Mouse (Mus musculus): ENCODE measurements around the gene Msln. TPM values are rescaled to one million over a fixed set of nuclear protein-coding genes. Genes with fewer than 3 reads are reported as not detected.

Msln gene
- polyA plus RNA-seq, 1 experiment from 2014 or later: not detected

DNA sequence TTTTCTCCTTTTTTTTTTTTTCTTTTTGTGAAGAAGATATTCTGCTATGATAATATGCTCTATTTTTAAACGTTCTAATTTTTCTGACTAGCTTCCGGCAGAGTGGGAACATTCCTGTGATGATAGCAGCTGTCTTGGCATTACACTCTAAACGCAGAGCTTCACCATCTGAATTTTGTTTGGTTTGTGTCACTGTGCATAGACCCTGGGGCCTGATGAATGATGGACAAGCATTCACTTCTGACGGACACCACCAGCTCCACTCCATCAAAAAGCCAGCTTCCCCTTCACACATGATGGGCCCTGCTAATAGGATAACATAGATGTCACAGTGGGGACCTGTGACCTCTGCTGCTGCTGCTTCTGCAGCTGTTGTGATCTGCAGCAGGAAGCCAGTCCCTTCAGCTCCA, 7.4 kb upstream of the Msln start:
- no peak for ATAC-seq (replicated peaks; ENCODE audit: insufficient number of reproducible peaks, low FRiP score, low TSS enrichment, low read depth)
- WGBS: 50% methylated on average over 4 of the region's 4 CpGs

DNA sequence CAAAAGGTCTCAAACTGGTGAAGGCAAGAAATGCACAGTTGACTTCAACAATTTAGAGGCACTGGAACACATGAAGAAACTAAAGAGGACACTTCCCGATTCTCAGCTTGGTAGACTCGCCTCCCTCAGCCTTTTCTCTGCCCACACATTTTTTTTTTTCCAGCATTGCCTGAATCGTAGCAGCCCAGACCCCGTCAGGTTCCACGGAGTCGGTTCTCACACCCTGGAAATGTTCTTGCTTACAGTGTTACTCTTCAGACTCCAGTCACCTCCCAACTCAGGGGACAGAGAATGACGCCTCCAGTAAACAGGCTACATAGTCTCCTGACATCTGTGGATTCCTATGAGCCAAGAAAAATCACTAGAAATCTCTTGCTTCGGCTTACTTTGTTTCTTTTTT, 6.0 kb upstream of the Msln start:
- Histone ChIP-seq H3K36me3 (replicated peaks; ENCODE audit: control insufficient read depth, insufficient read depth, low read depth, low read length) (no peaks in the 10 kb centered on the region), H3K4me3 (ENCODE audit: low read depth, low read length) (no peak overlapping the region), H3K4me1 (ENCODE audit: control insufficient read depth, insufficient read depth, low read length) (no peaks in the 10 kb centered on the region), H3K27me3 (ENCODE audit: control insufficient read depth, insufficient read depth, low read length) (no peaks in the 10 kb centered on the region), H3K4me2 (ENCODE audit: low read depth, low read length) (no peak overlapping the region), H3K27ac (replicated peaks; ENCODE audit: low read depth, low read length) (no peak overlapping the region), H3K9me3 (replicated peaks; ENCODE audit: control insufficient read depth, low read length) (no peaks in the 10 kb centered on the region), H3K9ac (replicated peaks; ENCODE audit: low read length) (no peak overlapping the region)
- DNase-seq (ENCODE audit: low spot score) (no peak), ATAC-seq (replicated peaks; ENCODE audit: insufficient number of reproducible peaks, low FRiP score, low TSS enrichment, low read depth) (no peak)
- 83% methylated on average over 8 of the region's 8 CpGs for WGBS

More for the DNA sequence above, 7.4 kb upstream of the Msln start:
- no peak for DNase-seq (ENCODE audit: low spot score)
- no peaks in the 10 kb centered on the region for H3K27me3 ChIP-seq (ENCODE audit: control insufficient read depth, insufficient read depth, low read length)
- no peaks in the 10 kb centered on the region for H3K4me1 ChIP-seq (ENCODE audit: control insufficient read depth, insufficient read depth, low read length)
- no peak overlapping the region for H3K4me2 ChIP-seq (ENCODE audit: low read depth, low read length)
- H3K36me3 ChIP-seq (replicated peaks; ENCODE audit: control insufficient read depth, insufficient read depth, low read depth, low read length): no peaks in the 10 kb centered on the region
- H3K9me3 ChIP-seq (replicated peaks; ENCODE audit: control insufficient read depth, low read length): no peaks in the 10 kb centered on the region
- no peak overlapping the region for H3K9ac ChIP-seq (replicated peaks; ENCODE audit: low read length)
- no peak overlapping the region for H3K27ac ChIP-seq (replicated peaks; ENCODE audit: low read depth, low read length)
- no peak overlapping the region for H3K4me3 ChIP-seq (ENCODE audit: low read depth, low read length)

DNA sequence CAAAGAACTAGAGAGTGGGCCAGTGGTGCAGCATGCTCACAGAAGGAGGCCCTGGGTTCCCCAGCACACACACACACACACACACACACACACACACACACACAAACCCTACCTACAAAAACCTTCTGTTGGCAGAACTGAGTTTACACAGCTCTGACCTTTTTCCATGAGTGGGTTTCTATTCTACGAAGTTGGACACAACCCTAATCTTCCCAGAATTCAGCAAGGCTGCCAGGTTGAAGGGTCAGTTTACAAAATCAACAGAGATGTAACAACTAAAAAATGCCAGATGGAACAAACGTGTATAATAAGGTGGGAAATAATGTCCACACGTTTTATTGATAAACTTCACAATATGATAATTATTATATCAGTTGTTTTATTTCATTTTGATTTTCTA, 3.5 kb upstream of the Msln start:
- 62% methylated on average over 3 of the region's 3 CpGs for WGBS
- no peaks in the 10 kb centered on the region for H3K4me1 ChIP-seq (ENCODE audit: control insufficient read depth, insufficient read depth, low read length)
- no peak overlapping the region for H3K27ac ChIP-seq (replicated peaks; ENCODE audit: low read depth, low read length)
- no peaks in the 10 kb centered on the region for H3K9me3 ChIP-seq (replicated peaks; ENCODE audit: control insufficient read depth, low read length)
- no peak for DNase-seq (ENCODE audit: low spot score)
- H3K4me3 ChIP-seq (ENCODE audit: low read depth, low read length): no peak overlapping the region
- H3K27me3 ChIP-seq (ENCODE audit: control insufficient read depth, insufficient read depth, low read length): no peaks in the 10 kb centered on the region
- no peak for ATAC-seq (replicated peaks; ENCODE audit: insufficient number of reproducible peaks, low FRiP score, low TSS enrichment, low read depth)
- H3K9ac ChIP-seq (replicated peaks; ENCODE audit: low read length): no peak overlapping the region
- no peak overlapping the region for H3K4me2 ChIP-seq (ENCODE audit: low read depth, low read length)
- H3K36me3 ChIP-seq (replicated peaks; ENCODE audit: control insufficient read depth, insufficient read depth, low read depth, low read length): no peaks in the 10 kb centered on the region

DNA sequence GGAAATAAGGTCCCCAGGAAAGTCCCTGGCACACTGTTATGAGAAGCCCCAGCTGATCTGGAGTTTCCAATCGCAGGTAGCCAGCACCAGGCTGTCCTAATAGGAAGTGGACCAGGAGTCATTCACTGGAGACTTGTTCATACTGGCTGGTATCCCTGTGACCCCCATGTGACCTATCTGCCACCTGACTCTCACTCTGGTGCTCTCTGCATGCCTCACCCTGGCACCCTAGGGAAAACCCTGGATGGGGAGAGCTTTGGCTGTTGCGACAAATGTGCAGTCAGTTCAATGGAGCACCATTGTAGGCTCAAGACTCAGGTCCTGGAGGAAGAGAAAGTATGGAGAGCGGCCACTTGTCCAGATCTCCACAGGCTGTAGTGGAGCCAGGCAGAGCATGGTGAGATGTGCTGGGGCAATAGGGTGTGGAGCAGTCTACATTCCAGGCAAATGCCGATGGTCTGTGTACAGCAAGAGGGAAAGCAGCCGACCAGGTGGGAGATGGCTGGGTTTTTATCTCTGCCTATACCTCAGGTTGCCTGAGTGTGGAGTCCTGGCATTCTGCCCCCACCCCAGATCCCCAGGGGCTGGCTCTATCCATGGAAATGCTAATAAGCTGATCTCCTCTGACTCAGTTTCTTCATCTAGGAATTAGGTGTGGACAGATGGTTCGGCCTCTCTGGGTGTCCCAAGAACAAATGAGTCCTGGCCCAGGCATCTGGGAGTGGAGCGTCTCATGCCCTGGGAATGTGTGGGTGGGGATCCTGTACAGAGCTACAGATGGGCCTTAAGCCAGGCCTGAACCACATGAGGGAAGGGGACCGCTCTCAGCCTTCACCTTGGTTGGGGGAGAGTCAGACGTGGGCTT, 2.4 kb upstream of the Msln start:
- H3K4me2 ChIP-seq (ENCODE audit: low read depth, low read length): no peak overlapping the region
- no peak overlapping the region for H3K4me3 ChIP-seq (ENCODE audit: low read depth, low read length)
- ATAC-seq (replicated peaks; ENCODE audit: insufficient number of reproducible peaks, low FRiP score, low TSS enrichment, low read depth) (no peak), DNase-seq (ENCODE audit: low spot score) (no peak)
- 79% methylated on average over 9 of the region's 9 CpGs for WGBS
- no peaks in the 10 kb centered on the region for H3K9me3 ChIP-seq (replicated peaks; ENCODE audit: control insufficient read depth, low read length)
- H3K27me3 ChIP-seq (ENCODE audit: control insufficient read depth, insufficient read depth, low read length): no peaks in the 10 kb centered on the region
- no peak overlapping the region for H3K9ac ChIP-seq (replicated peaks; ENCODE audit: low read length)
- H3K27ac ChIP-seq (replicated peaks; ENCODE audit: low read depth, low read length): no peak overlapping the region
- no peaks in the 10 kb centered on the region for H3K36me3 ChIP-seq (replicated peaks; ENCODE audit: control insufficient read depth, insufficient read depth, low read depth, low read length)
- no peaks in the 10 kb centered on the region for H3K4me1 ChIP-seq (ENCODE audit: control insufficient read depth, insufficient read depth, low read length)

DNA sequence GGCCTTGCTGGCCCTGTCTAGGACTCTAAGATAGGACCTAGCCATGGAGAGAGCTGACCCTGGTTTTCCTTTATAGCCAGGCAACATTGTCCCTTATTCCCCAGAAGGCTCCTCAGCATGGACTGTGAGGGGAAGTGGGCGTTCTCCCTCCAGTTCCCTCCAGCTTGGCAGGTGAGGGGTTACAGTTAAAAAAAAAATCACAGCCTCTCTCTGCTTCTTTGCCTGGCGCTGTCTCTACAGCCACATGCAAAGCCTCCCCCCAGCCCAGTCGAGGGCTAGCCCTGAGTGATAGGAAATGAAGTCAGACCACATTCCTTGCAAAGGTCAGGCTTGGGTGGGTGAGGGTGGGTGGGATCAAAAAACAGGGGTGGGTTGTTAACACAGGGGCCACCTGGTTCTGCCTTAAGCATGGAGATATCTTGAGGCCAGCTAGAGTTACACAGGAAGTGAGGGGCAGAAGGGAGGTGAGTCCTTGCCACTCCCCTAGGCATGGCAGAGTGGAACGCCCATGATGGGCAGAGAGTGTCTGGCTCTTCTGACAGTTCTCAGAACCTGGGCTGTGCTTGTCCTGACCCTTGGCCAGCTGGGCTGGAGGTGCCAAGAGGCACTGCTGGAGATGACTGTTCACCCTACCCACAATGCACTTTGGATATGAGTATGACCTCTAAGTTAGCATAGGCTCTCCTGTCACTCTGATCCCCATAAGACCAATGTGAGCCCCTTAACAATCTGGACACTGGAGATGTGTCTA, 1.6 kb upstream of the Msln start:
- no peak overlapping the region for H3K4me3 ChIP-seq (ENCODE audit: low read depth, low read length)
- ATAC-seq (replicated peaks; ENCODE audit: insufficient number of reproducible peaks, low FRiP score, low TSS enrichment, low read depth) (no peak), DNase-seq (ENCODE audit: low spot score) (peak; percentile 43)
- H3K9ac ChIP-seq (replicated peaks; ENCODE audit: low read length): no peak overlapping the region
- no peaks in the 10 kb centered on the region for H3K36me3 ChIP-seq (replicated peaks; ENCODE audit: control insufficient read depth, insufficient read depth, low read depth, low read length)
- no peaks in the 10 kb centered on the region for H3K4me1 ChIP-seq (ENCODE audit: control insufficient read depth, insufficient read depth, low read length)
- no peak overlapping the region for H3K4me2 ChIP-seq (ENCODE audit: low read depth, low read length)
- no peaks in the 10 kb centered on the region for H3K9me3 ChIP-seq (replicated peaks; ENCODE audit: control insufficient read depth, low read length)
- 25% methylated on average over 4 of the region's 4 CpGs for WGBS
- H3K27me3 ChIP-seq (ENCODE audit: control insufficient read depth, insufficient read depth, low read length): no peaks in the 10 kb centered on the region
- H3K27ac ChIP-seq (replicated peaks; ENCODE audit: low read depth, low read length): no peak overlapping the region

- H3K27me3 ChIP-seq (ENCODE audit: control insufficient read depth, insufficient read depth, low read length): no peaks in the 10 kb centered on the region
- no peaks in the 10 kb centered on the region for H3K36me3 ChIP-seq (replicated peaks; ENCODE audit: control insufficient read depth, insufficient read depth, low read depth, low read length)
- H3K4me1 ChIP-seq (ENCODE audit: control insufficient read depth, insufficient read depth, low read length): no peaks in the 10 kb centered on the region
- no peak overlapping the region for H3K4me3 ChIP-seq (ENCODE audit: low read depth, low read length)
- H3K4me2 ChIP-seq (ENCODE audit: low read depth, low read length): no peak overlapping the region
- H3K9ac ChIP-seq (replicated peaks; ENCODE audit: low read length): no peak overlapping the region
- no peaks in the 10 kb centered on the region for H3K9me3 ChIP-seq (replicated peaks; ENCODE audit: control insufficient read depth, low read length)
- H3K27ac ChIP-seq (replicated peaks; ENCODE audit: low read depth, low read length): no peak overlapping the region
- ATAC-seq (replicated peaks; ENCODE audit: insufficient number of reproducible peaks, low FRiP score, low TSS enrichment, low read depth) (no peak), DNase-seq (ENCODE audit: low spot score) (no peak)
- 82% methylated on average over 4 of the region's 4 CpGs for WGBS
These were observed 908 bp upstream of the Msln start for GRCm38 (mm10) chr17:25755086-25755485.

DNA sequence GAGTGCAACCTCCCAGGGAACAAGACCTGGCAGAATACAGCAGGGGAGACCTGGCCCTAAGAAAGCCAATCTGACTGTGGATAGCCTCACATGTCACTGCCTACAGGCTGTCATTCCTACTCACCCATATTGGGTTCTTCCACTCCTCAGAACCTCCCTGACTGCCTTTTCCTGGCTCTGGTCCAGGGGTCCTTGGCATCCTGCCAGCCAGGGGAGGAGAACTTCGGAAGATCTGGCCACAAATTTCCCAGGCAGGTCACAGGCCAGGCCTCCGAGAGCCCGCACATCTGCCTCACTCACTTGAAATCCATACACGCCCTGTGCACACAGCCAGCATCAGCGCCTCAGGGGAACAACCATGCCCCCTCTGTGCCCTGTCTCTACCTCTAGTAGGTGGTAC, 2.7 kb downstream of the Msln start:
- 71% methylated on average over 5 of the region's 5 CpGs for WGBS
- DNase-seq (ENCODE audit: low spot score): no peak
- Histone ChIP-seq H3K27me3 (ENCODE audit: control insufficient read depth, insufficient read depth, low read length) (no peaks in the 10 kb centered on the region), H3K4me1 (ENCODE audit: control insufficient read depth, insufficient read depth, low read length) (no peaks in the 10 kb centered on the region), H3K9me3 (replicated peaks; ENCODE audit: control insufficient read depth, low read length) (no peaks in the 10 kb centered on the region), H3K36me3 (replicated peaks; ENCODE audit: control insufficient read depth, insufficient read depth, low read depth, low read length) (no peaks in the 10 kb centered on the region), H3K4me2 (ENCODE audit: low read depth, low read length) (no peak overlapping the region), H3K9ac (replicated peaks; ENCODE audit: low read length) (no peak overlapping the region), H3K27ac (replicated peaks; ENCODE audit: low read depth, low read length) (no peak overlapping the region), H3K4me3 (ENCODE audit: low read depth, low read length) (no peak overlapping the region)
- no peak for ATAC-seq (replicated peaks; ENCODE audit: insufficient number of reproducible peaks, low FRiP score, low TSS enrichment, low read depth)

DNA sequence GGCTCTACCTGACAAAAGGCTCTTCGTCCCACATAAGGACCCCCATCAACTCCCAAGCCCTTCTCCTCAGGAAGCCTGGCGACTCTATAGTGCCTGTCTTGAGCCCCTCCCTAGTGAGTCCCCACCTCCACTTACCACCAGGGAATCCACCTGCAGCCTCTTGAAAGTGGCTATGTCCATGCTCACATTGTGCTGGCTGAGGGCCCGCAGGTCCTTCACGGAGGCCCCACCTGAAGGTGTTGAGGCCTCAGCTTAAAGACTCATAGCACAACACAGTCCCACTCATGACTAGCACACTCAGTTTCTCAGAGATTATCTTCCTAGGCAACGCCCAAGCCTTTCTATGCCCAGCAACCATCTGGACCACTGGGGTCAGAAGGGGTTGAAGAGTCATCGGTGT, 4.9 kb downstream of the Msln start:
- DNase-seq (ENCODE audit: low spot score) (no peak), ATAC-seq (replicated peaks; ENCODE audit: insufficient number of reproducible peaks, low FRiP score, low TSS enrichment, low read depth) (no peak)
- H3K9me3 ChIP-seq (replicated peaks; ENCODE audit: control insufficient read depth, low read length): no peaks in the 10 kb centered on the region
- H3K27ac ChIP-seq (replicated peaks; ENCODE audit: low read depth, low read length): no peak overlapping the region
- no peak overlapping the region for H3K4me2 ChIP-seq (ENCODE audit: low read depth, low read length)
- H3K36me3 ChIP-seq (replicated peaks; ENCODE audit: control insufficient read depth, insufficient read depth, low read depth, low read length): no peaks in the 10 kb centered on the region
- WGBS: 86% methylated on average over 6 of the region's 6 CpGs
- no peak overlapping the region for H3K9ac ChIP-seq (replicated peaks; ENCODE audit: low read length)
- no peak overlapping the region for H3K4me3 ChIP-seq (ENCODE audit: low read depth, low read length)
- no peaks in the 10 kb centered on the region for H3K4me1 ChIP-seq (ENCODE audit: control insufficient read depth, insufficient read depth, low read length)
- no peaks in the 10 kb centered on the region for H3K27me3 ChIP-seq (ENCODE audit: control insufficient read depth, insufficient read depth, low read length)
